Mouse (Mus musculus): ENCODE data around the gene Nkd1. TPM values are rescaled to one million over a fixed set of nuclear protein-coding genes. Genes with fewer than 3 reads are reported as not detected.

Nkd1 gene
- 14.6 and 19.5 TPM in 2 replicates for polyA plus RNA-seq (2015; fragmentation: Nextera tagmentation; extraction: Ambion mirVana)

DNA sequence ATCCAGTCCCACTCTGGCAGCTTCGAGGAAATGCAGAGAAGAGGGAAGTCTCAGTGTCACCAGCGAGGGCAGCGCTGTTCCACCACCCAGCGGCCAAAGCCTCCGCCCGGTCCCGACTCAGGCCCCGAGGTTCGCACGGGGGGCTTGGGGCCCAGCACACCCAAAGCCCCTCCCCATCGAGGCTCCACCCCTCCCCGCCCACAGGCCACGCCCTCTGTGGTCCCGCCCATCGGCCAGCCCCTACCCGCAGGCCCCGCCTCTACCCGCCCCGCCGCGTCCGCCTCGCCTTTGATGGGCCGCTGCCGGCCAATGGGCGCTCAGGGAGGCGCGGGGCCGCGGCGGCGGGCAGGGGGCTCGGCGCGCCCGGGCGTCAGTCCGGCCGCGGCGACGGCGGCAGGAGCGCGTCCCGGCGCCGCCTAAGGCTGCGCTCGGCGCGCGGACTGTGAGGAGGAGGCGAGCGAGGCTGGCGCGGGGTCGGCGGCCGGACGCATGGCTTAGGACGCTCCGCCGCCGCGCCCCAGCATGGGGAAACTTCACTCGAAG, at the start of gene Nkd1:
Nkd1 (plus strand) TSS at position 370 of the 543 bp plus-strand sequence.
- Histone ChIP-seq H3K27me3 (peaks cover 33% of the 10 kb centered on the region), H3K9ac (peak within 1 kb of the TSS; percentile 77), H3K27ac (peak within 1 kb of the TSS; percentile 64), H3K4me3 (peak within 1 kb of the TSS; percentile 78), H3K4me2 (peak within 1 kb of the TSS; percentile 99), H3K36me3 (no peaks in the 10 kb centered on the region), H3K9me3 (replicated peaks) (no peaks in the 10 kb centered on the region), H3K4me1 (replicated peaks) (peaks cover 30% of the 10 kb centered on the region)
- ATAC-seq (replicated peaks; ENCODE audit: insufficient number of reproducible peaks, insufficient read depth, low FRiP score, low read depth) = peak; percentile 92
- WGBS = under 1% methylated on average over 67 of the region's 67 CpGs

DNA sequence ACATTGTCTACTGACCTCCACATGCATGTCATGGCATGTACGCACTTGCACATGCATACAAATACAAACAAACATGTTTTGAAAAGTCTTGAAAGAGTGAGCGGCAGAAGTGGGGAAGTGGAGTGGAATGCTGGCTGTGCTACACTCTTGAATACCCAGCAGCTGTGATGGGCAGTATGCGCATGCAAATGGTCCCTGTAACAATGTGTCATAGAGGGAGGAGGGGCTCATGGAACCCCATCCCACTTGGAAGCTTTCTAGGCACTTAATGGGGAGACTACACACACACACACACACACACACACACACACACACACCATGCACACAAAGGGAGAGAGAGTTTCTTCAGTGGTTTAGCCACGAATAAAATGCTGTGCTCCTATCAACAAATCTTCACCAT, 39.9 kb upstream of the Nkd1 start:
- H3K36me3 ChIP-seq = no peaks in the 10 kb centered on the region
- WGBS = 86% methylated on average over 4 of the region's 4 CpGs
- ATAC-seq (replicated peaks; ENCODE audit: insufficient number of reproducible peaks, insufficient read depth, low FRiP score, low read depth) = no peak

DNA sequence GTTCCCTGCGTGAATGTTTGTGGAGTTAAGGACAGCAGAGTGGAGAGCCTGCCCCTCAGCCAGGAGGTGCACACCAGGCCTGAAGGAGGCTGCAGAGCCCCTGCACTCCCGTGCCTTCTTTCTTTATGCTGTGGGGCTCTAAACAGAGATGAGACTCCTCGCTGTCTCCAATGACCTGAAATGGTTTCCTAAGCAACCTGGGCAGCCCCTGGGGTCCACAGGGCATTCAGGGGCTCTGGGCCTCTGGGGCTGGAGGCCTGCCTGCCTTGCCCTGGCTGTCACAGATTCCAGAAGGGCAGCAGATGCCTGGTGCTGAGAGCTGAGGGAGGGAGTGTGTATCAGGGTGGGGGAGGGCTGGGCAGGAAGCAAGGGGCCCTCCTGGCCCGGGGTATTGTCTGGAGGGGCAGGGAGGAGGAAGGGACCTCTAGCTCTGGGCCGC, 32.7 kb upstream of the Nkd1 start:
- H3K9ac ChIP-seq = no peak overlapping the region
- WGBS = 13% methylated on average over 5 of the region's 5 CpGs
- no peak overlapping the region for H3K27ac ChIP-seq
- peaks cover 9% of the 10 kb centered on the region for H3K4me1 ChIP-seq (replicated peaks)
- H3K4me2 ChIP-seq = no peak overlapping the region
- no peaks in the 10 kb centered on the region for H3K9me3 ChIP-seq (replicated peaks)
- no peaks in the 10 kb centered on the region for H3K36me3 ChIP-seq
- H3K4me3 ChIP-seq = no peak overlapping the region
- ATAC-seq (replicated peaks; ENCODE audit: insufficient number of reproducible peaks, insufficient read depth, low FRiP score, low read depth) = 0 out of 2 replicates have a peak, but pooled peaks have one; percentile 2
- H3K27me3 ChIP-seq = no peaks in the 10 kb centered on the region

More for the DNA sequence above, 39.9 kb upstream of the Nkd1 start:
- no peaks in the 10 kb centered on the region; the same call in 1 of the 2 replicates for H3K4me1 ChIP-seq (replicated peaks)
- H3K4me2 ChIP-seq = no peak overlapping the region
- H3K9ac ChIP-seq = no peak overlapping the region
- no peaks in the 10 kb centered on the region for H3K27me3 ChIP-seq
- no peak overlapping the region for H3K27ac ChIP-seq
- no peaks in the 10 kb centered on the region for H3K9me3 ChIP-seq (replicated peaks)
- no peak overlapping the region for H3K4me3 ChIP-seq

DNA sequence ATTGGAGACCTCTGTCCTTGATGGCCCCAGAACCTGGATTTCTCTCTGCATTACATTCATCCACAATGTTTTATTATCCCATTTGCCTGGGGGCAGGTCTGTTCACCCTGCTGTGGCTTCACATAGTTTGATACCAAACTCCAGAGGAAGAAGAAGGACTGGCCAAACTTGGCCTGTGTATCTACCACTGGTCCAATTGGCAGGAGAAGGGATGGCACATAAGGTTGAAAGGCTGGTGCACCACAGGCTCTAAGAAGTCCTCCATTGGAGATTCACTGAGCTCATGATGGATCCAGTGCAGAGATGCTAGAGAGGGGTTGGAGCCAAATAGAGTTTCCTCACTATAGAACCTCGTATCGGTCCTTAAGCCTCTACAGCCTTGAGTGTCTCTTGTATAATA, 27.1 kb upstream of the Nkd1 start:
- no peak overlapping the region for H3K4me3 ChIP-seq
- H3K9ac ChIP-seq = no peak overlapping the region
- H3K9me3 ChIP-seq (replicated peaks) = no peaks in the 10 kb centered on the region
- H3K27me3 ChIP-seq = peaks cover 5% of the 10 kb centered on the region; the same call in 1 of the 2 replicates
- no peaks in the 10 kb centered on the region for H3K36me3 ChIP-seq
- WGBS = 91% methylated on average over 2 of the region's 2 CpGs
- ATAC-seq (replicated peaks; ENCODE audit: insufficient number of reproducible peaks, insufficient read depth, low FRiP score, low read depth) = no peak
- no peak overlapping the region for H3K27ac ChIP-seq
- H3K4me2 ChIP-seq = no peak overlapping the region
- H3K4me1 ChIP-seq (replicated peaks) = 0 out of 2 replicates have a peak, but pooled peaks cover 4% of the 10 kb centered on the region

DNA sequence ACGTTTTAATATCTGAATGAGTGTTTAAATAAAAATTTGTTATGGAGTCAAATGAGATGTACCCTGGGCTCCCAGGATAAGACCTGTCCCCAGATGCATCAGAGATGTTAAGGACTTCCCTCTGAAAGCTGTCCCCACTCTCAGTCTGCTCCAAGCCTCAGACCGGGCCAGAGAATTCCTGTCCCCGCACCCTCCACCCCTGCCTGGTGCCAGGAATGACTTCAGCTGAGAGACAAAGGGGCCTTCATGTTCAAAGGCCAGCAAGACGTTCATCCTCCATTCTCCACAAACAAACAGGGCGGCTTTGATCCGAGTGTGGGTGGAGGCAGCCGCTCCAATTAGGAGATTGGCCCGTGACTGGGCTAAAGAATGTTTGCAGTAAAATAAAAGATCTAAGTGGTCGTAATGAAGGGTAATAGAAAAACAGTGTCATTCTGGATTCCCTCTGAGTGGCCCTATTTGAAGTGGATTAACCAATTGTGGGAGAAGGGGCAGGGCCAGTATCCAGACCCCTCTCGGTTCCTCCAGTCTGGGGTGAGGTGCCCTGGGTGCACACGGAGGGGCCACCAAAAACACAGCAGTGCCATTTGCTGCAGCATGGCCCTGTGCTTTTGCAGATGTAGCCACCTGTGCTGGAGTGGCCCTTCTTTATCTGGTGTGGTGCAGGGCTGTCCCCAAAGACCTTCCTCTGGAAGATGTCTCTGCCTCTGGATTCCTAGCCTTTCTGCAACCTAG, 25.9 kb upstream of the Nkd1 start:
- Histone ChIP-seq H3K36me3 (no peaks in the 10 kb centered on the region), H3K4me1 (replicated peaks) (0 out of 2 replicates have a peak, but pooled peaks cover 4% of the 10 kb centered on the region), H3K4me2 (no peak overlapping the region), H3K4me3 (no peak overlapping the region), H3K27me3 (peaks cover 5% of the 10 kb centered on the region; the same call in 1 of the 2 replicates), H3K9ac (no peak overlapping the region), H3K9me3 (replicated peaks) (no peaks in the 10 kb centered on the region), H3K27ac (no peak overlapping the region)
- 0 out of 2 replicates have a peak, but pooled peaks have one; percentile 18 for ATAC-seq (replicated peaks; ENCODE audit: insufficient number of reproducible peaks, insufficient read depth, low FRiP score, low read depth)
- 22% methylated on average over 11 of the region's 11 CpGs for WGBS

DNA sequence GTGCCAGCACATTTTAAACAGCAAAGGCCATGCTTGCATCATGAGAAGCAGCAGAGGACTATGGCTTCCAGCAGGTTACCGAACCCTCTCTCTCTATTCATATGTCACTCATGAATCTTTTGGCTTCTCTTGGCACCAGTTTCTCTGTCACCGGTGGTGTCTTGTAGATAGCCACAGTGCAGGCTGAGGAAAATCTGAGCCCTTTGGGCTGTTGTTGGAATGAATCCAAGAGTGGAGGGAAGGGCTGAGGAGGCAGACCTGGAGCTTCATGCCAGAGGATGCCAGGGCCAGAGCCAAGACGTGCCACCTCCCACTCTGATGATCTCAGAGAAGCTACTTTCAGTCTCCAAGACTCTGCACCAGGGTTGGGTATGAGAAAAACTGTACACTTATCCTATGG, 19.0 kb upstream of the Nkd1 start:
- no peak overlapping the region for H3K4me3 ChIP-seq
- H3K9me3 ChIP-seq (replicated peaks) = no peaks in the 10 kb centered on the region
- no peaks in the 10 kb centered on the region for H3K27me3 ChIP-seq
- H3K4me1 ChIP-seq (replicated peaks) = no peaks in the 10 kb centered on the region
- no peak for ATAC-seq (replicated peaks; ENCODE audit: insufficient number of reproducible peaks, insufficient read depth, low FRiP score, low read depth)
- H3K9ac ChIP-seq = no peak overlapping the region
- no peaks in the 10 kb centered on the region for H3K36me3 ChIP-seq
- no peak overlapping the region for H3K4me2 ChIP-seq
- 67% methylated on average over 3 of the region's 3 CpGs for WGBS
- H3K27ac ChIP-seq = no peak overlapping the region

DNA sequence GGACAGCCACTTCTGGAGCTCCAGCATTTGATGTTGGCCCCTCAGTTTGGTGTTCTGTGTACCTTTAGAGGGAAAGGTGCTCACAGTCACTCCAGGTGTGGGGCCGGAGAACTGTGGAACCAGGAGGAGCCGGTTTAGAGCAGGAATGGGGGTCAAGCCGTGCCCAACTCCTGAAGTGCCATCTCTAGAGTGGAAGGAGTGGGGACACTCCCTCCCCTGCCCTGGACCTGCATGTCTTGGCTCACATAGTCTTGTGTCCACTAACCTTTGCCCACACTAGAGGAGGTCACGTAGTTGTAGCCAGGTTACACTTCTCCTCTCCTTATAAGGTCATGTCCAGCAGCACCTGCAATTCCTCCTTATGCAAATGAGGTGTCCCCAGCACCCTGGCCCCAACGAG, 14.2 kb upstream of the Nkd1 start:
- Histone ChIP-seq H3K9ac (no peak overlapping the region), H3K36me3 (no peaks in the 10 kb centered on the region), H3K9me3 (replicated peaks) (no peaks in the 10 kb centered on the region), H3K4me3 (no peak overlapping the region), H3K4me2 (no peak overlapping the region), H3K27ac (no peak overlapping the region), H3K27me3 (peaks cover 20% of the 10 kb centered on the region), H3K4me1 (replicated peaks) (no peaks in the 10 kb centered on the region)
- ATAC-seq (replicated peaks; ENCODE audit: insufficient number of reproducible peaks, insufficient read depth, low FRiP score, low read depth) = no peak
- WGBS = 78% methylated on average over 5 of the region's 5 CpGs

DNA sequence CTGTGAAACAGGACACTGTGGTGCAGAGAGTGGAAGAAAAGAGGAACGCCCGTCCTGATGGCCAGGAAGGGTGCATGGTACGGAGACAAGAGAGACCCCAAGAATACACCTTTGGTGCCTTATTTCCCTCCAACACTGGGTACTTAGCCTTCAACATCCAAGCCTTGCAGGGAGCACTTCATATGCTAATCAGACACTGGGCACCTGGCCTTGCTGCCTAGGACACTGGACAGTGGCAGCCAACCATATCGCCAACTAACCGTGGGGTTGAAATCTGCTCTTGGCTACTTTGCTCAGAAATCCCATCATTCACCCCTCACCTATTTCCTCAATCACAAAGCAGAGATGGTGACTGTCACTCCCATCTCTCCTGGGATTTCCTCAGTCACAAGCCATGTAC, 10.1 kb upstream of the Nkd1 start:
- no peak overlapping the region for H3K4me2 ChIP-seq
- H3K9ac ChIP-seq = no peak overlapping the region
- H3K4me1 ChIP-seq (replicated peaks) = no peaks in the 10 kb centered on the region
- no peak overlapping the region for H3K27ac ChIP-seq
- H3K27me3 ChIP-seq = peaks cover 51% of the 10 kb centered on the region
- H3K36me3 ChIP-seq = no peaks in the 10 kb centered on the region
- WGBS = 94% methylated on average over 5 of the region's 5 CpGs
- no peaks in the 10 kb centered on the region for H3K9me3 ChIP-seq (replicated peaks)
- no peak for ATAC-seq (replicated peaks; ENCODE audit: insufficient number of reproducible peaks, insufficient read depth, low FRiP score, low read depth)
- H3K4me3 ChIP-seq = no peak overlapping the region

DNA sequence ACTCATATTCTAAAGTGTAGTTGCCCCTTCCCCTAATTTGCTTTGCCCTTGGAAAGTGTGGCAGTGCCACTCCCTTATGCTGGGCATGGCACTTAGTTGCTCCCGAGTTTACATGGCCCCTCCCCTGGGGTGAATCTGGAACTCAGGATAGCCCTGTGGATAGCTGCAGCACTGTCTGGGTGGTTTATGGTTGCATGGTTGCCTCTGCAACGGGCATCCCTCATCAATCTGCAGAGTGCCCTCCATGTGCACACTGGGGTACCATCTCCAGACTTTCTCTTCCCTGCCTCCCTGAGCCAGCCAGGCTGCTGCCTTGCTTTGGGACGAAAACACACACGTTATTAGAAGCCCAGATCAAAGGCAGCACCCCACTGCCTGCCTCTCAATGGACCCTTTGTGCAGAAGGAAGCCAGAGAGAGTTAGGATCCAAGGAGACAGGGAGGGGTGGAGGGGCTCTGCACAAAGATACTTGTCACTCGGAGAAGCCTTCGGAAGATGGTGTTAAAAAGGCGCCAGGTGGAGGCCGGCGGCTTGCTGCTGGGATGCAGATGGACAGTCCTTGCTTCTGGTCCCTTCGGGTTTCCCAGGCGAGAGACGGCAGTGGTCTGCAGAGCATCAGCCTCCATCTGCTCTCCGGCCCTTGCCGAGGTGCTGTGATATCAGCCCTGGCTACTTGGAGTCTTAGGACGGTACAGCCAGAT, 8.9 kb upstream of the Nkd1 start:
- 8% methylated on average over 15 of the region's 15 CpGs for WGBS
- no peak overlapping the region for H3K27ac ChIP-seq
- no peak overlapping the region for H3K4me2 ChIP-seq
- no peaks in the 10 kb centered on the region for H3K9me3 ChIP-seq (replicated peaks)
- H3K4me1 ChIP-seq (replicated peaks) = no peaks in the 10 kb centered on the region
- no peak for ATAC-seq (replicated peaks; ENCODE audit: insufficient number of reproducible peaks, insufficient read depth, low FRiP score, low read depth)
- no peak overlapping the region for H3K9ac ChIP-seq
- H3K4me3 ChIP-seq = no peak overlapping the region
- peaks cover 54% of the 10 kb centered on the region for H3K27me3 ChIP-seq
- H3K36me3 ChIP-seq = no peaks in the 10 kb centered on the region

DNA sequence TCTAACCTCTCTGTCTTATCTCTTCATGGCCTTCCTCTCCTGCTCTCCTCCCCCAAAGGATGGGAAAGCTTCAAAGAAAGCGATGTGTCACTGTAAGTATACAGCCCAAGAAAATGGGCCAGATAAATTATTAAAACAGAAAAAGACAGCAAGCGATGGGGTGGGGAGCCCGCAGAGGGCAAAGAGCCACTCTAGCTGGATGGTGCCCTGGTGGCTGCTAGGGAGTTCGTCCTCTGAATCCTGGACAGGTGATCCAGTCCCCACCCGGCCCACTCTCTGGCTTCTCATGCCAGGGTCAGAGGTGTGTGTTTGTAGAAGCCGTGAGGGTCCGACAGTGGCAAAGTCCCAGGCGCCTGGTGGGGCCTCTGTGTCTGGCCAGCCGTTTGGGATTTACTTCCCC, 3.1 kb upstream of the Nkd1 start:
- no peak for ATAC-seq (replicated peaks; ENCODE audit: insufficient number of reproducible peaks, insufficient read depth, low FRiP score, low read depth)
- no peaks in the 10 kb centered on the region for H3K9me3 ChIP-seq (replicated peaks)
- no peak overlapping the region for H3K4me2 ChIP-seq
- peaks cover 54% of the 10 kb centered on the region for H3K27me3 ChIP-seq
- no peak overlapping the region for H3K9ac ChIP-seq
- no peak overlapping the region for H3K27ac ChIP-seq
- H3K4me1 ChIP-seq (replicated peaks) = peaks cover 20% of the 10 kb centered on the region
- no peaks in the 10 kb centered on the region for H3K36me3 ChIP-seq
- 49% methylated on average over 9 of the region's 9 CpGs for WGBS
- no peak overlapping the region for H3K4me3 ChIP-seq

DNA sequence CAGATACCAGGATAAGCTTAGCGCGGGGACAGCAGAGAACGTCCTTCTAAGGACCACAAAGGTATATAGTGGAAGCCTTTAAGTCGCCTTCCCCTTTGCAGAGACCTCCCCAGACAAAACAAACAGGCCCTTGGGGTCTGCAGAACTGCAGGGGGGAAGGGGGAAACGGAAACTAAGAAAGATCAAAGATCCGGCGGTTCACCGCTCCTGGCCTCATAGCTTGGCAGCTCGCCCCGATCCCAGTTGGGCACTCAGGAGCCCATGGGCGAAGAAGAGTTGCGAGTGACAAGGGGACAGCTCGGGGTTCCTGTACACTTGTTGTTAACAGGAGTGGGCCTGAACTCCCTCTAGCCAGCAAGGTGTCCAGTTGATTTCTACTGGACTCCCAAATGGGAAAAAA, 773 bp upstream of the Nkd1 start:
- no peak overlapping the region for H3K9ac ChIP-seq
- H3K4me1 ChIP-seq (replicated peaks) = peaks cover 30% of the 10 kb centered on the region
- H3K4me3 ChIP-seq = peak overlapping the region; percentile 78
- no peaks in the 10 kb centered on the region for H3K9me3 ChIP-seq (replicated peaks)
- ATAC-seq (replicated peaks; ENCODE audit: insufficient number of reproducible peaks, insufficient read depth, low FRiP score, low read depth) = no peak
- 11% methylated on average over 13 of the region's 13 CpGs for WGBS
- H3K36me3 ChIP-seq = no peaks in the 10 kb centered on the region
- no peak overlapping the region for H3K27ac ChIP-seq
- peaks cover 40% of the 10 kb centered on the region for H3K27me3 ChIP-seq
- H3K4me2 ChIP-seq = peak overlapping the region; percentile 99
